Mouse (Mus musculus): ENCODE measurements around the gene Slc5a12.

The Slc5a12 gene

GRCm38 (mm10) chr2:110596932-110597331 is at the start of gene Slc5a12:
TSS of gene Slc5a12 (plus strand) at chr2:110597298.
- DNase-seq (ENCODE audit: low spot score): no peak

- no peak for DNase-seq (ENCODE audit: low spot score)
These were observed 41.0 kb upstream of the Slc5a12 start for GRCm38 (mm10) chr2:110556098-110556497.

- DNase-seq (ENCODE audit: low spot score): no peak
These were observed 34.5 kb upstream of the Slc5a12 start for GRCm38 (mm10) chr2:110562621-110563020.

- peak; percentile 10 for DNase-seq (ENCODE audit: low spot score)
These were observed 32.1 kb upstream of the Slc5a12 start for GRCm38 (mm10) chr2:110564673-110565627.

DNA sequence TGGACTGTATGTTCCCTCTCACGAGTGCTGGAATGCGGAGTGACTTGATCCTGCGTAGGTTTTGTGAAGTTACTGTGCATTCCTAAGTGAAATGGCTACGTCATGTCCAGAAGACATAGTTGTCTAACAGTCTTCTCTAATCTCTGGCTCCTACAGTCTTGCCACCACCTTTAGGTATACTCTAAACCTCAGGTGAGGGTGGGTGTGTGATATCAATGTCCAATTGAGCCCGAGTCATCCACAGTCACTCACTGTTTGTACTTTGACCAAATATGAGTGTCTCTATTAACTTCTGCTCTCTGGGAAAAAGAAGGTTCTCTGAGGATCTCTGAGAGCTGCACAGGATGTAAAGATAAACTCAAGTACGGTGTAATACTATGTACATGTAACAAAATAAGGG is 10.4 kb upstream of the Slc5a12 start:
- no peak for DNase-seq (ENCODE audit: low spot score)

GRCm38 (mm10) chr2:110590007-110590406 is 7.1 kb upstream of the Slc5a12 start:
- no peak for DNase-seq (ENCODE audit: low spot score)

DNA sequence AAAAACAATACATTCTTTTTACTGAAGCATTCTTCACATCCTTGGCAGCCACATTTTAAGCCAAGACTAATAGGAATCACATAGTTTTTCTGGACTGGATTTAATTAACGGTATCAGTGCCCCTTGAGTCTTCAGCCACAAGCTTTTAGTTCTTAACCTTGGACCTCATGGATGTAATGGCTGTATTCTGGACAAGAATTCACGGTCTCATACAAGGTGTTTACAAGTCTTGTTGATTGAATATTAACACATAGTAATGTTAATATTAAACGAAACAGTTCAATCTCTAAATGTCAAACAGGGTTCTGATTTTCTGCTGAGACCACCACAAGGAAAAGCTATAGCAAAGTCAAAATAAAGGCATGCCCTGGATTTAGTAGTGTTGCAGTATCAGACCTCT is 4.8 kb upstream of the Slc5a12 start:
- DNase-seq (ENCODE audit: low spot score): no peak

DNA sequence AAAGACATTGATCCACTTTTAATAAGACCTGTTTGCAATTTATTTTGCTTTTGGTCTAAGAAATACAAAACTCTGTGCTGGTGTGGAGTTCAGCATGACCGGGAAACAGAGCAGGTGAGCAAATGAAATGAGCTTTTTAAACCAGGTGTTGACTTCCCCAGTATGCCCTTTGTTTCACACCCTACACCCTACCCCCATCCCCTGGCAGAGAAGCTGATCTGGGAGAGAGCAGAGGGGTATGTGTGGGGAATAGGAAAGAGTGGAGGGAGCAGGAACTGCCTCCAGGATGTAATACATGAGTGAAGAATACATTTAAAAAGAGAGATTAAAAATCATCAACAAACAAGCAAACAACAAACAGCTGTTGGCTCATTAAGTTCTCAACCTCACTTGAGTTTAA is 47.3 kb downstream of the Slc5a12 start:
- no peak for DNase-seq (ENCODE audit: low spot score)

- DNase-seq (ENCODE audit: low spot score): no peak
These were observed 47.7 kb downstream of the Slc5a12 start for GRCm38 (mm10) chr2:110644846-110645245.

GRCm38 (mm10) chr2:110663329-110663728 is 66.2 kb downstream of the Slc5a12 start:
- DNase-seq (ENCODE audit: low spot score): no peak

GRCm38 (mm10) chr2:110671071-110671624 is 74.0 kb downstream of the Slc5a12 start:
- DNase-seq (ENCODE audit: low spot score): no peak
